ENCODE assay signal across 9 mouse cellular contexts in the genomic region with DNA sequence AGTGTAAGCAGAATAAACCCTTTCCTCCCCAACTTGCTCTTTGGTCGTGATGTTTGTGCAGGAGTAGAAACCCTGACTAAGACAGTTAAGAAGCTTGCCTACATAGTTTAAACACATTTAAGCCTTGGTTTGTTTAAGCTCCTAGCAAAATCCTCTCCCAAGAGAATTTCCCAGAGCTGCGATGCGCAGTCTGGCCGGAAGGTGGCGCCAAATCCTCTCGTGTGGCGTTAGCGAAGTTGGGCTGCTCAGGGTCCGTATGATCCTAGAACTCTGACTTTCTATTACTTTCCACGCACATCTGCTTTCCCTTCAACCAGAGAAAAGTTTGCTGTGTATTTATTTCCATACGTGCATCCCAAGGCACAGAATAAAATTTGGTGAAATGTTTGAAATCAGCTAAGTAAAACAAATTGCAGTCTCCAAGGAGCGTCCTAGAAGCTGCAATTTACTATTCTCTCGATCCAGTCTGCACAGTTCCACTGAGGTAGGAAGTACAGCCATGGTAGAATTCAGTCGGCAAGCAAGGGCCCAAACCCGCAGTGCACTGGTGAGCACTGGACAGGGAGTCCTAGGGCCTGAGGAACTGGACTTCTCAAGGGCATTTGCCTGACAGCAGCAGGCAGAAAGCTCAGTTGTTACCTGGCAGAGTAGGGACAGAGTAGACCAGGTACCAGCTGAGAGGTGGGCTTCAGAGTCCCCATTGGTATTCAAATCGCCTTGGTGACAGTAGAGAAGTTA. TPM values are rescaled to one million over a fixed set of nuclear protein-coding genes. Genes with fewer than 3 reads are reported as not detected.
DNase-seq lines count a peak whose midpoint lies in the region; ATAC-seq and TF ChIP-seq lines count a peak whose summit lies in the region.
"Had no signal": no experiment of that assay in that cellular context is flagged by ENCODE, and none has a peak within 500 bp of the region (broad histone marks: within the 10 kb centered on the region; RNA-seq: fewer than 3 reads in every experiment).

No protein-coding gene starts in this region.

- no peaks in the 10 kb centered on the region for H3K4me1 ChIP-seq in intestine, postnatal 0 days (replicated peaks; ENCODE audit: control insufficient read depth, insufficient read depth, low read length)
- H3K4me1 ChIP-seq in intestine, embryonic 15.5 days (replicated peaks): no peaks in the 10 kb centered on the region
- peaks cover 4% of the 10 kb centered on the region; the same call in 1 of the 2 replicates for H3K4me1 ChIP-seq in heart, embryonic 13.5 days

- ATAC-seq in intestine, postnatal 0 days: no peak
- no peak for ATAC-seq in intestine, embryonic 15.5 days
- no peak for ATAC-seq in heart, embryonic 13.5 days (ENCODE audit: extremely low read depth, insufficient number of reproducible peaks, low FRiP score, low TSS enrichment)

- peak; percentile 48 for DNase-seq in adrenal gland, adult 2 months
- peak; percentile 80 for DNase-seq in embryo, embryonic 11 days
- DNase-seq in left cerebral cortex, adult 11 months (ENCODE audit: low spot score): peak; percentile 18
- DNase-seq in mesoderm, embryonic 11.5 days (ENCODE audit: low read depth, low spot score): peak; percentile 80
- DNase-seq in testis, postnatal 10 days (ENCODE audit: low spot score): peak; percentile 86

- H3K9ac ChIP-seq in intestine, postnatal 0 days (ENCODE audit: low read depth, low read length): no peak overlapping the region
- no peak overlapping the region for H3K9ac ChIP-seq in intestine, embryonic 15.5 days
- no peak overlapping the region for H3K9ac ChIP-seq in heart, embryonic 13.5 days
- H3K9ac ChIP-seq: embryonic facial prominence, embryonic 15.5 days had no signal

- WGBS in intestine, postnatal 0 days: 11% methylated on average over 16 of the region's 16 CpGs
- 9% methylated on average over 16 of the region's 16 CpGs for WGBS in intestine, embryonic 15.5 days
- WGBS in heart, embryonic 13.5 days: 12% methylated on average over 16 of the region's 16 CpGs

- no peaks in the 10 kb centered on the region; the same call in 1 of the 2 replicates for H3K27me3 ChIP-seq in intestine, postnatal 0 days (replicated peaks; ENCODE audit: control insufficient read depth, insufficient read depth, low read length)
- peaks cover 3% of the 10 kb centered on the region; the same call in 1 of the 2 replicates for H3K27me3 ChIP-seq in intestine, embryonic 15.5 days (replicated peaks)
- H3K27me3 ChIP-seq in heart, embryonic 13.5 days (replicated peaks): peaks cover 23% of the 10 kb centered on the region

- H3K9me3 ChIP-seq in intestine, postnatal 0 days (ENCODE audit: control insufficient read depth): no peaks in the 10 kb centered on the region
- no peaks in the 10 kb centered on the region for H3K9me3 ChIP-seq in intestine, embryonic 15.5 days
- no peaks in the 10 kb centered on the region for H3K9me3 ChIP-seq in heart, embryonic 13.5 days
- H3K9me3 ChIP-seq: embryonic facial prominence, embryonic 15.5 days had no signal

- H3K27ac ChIP-seq in intestine, postnatal 0 days (ENCODE audit: low read depth, low read length): no peak overlapping the region
- H3K27ac ChIP-seq in intestine, embryonic 15.5 days: no peak overlapping the region
- no peak overlapping the region for H3K27ac ChIP-seq in heart, embryonic 13.5 days (replicated peaks)
- H3K27ac ChIP-seq: embryonic facial prominence, embryonic 15.5 days had no signal

- TF ChIP-seq CTCF in intestine, postnatal 0 days (IDR thresholded peaks at IDR 0.05; ENCODE audit: low read depth): peak; percentile 89

- no peak overlapping the region for H3K4me2 ChIP-seq in intestine, postnatal 0 days (replicated peaks; ENCODE audit: low read depth)
- no peak overlapping the region for H3K4me2 ChIP-seq in intestine, embryonic 15.5 days (replicated peaks)
- peak overlapping the region; percentile 22; the same call in 1 of the 2 replicates for H3K4me2 ChIP-seq in heart, embryonic 13.5 days
- H3K4me2 ChIP-seq: embryonic facial prominence, embryonic 15.5 days had no signal

- H3K36me3 ChIP-seq in intestine, postnatal 0 days (ENCODE audit: control insufficient read depth, insufficient read depth): no peaks in the 10 kb centered on the region
- no peaks in the 10 kb centered on the region for H3K36me3 ChIP-seq in intestine, embryonic 15.5 days
- no peaks in the 10 kb centered on the region for H3K36me3 ChIP-seq in heart, embryonic 13.5 days
- H3K36me3 ChIP-seq: embryonic facial prominence, embryonic 15.5 days had no signal

- H3K4me3 ChIP-seq in intestine, postnatal 0 days (ENCODE audit: low read depth, low read length): no peak overlapping the region
- no peak overlapping the region for H3K4me3 ChIP-seq in intestine, embryonic 15.5 days (replicated peaks)
- no peak overlapping the region for H3K4me3 ChIP-seq in heart, embryonic 13.5 days
- H3K4me3 ChIP-seq: embryonic facial prominence, embryonic 15.5 days had no signal

RNA-seq across cellular contexts. Expression of a gene that starts 26.5 kb away (rescaled TPM):
- not detected in 2 replicates for polyA plus RNA-seq in intestine, postnatal 0 days (2015; fragmentation: Nextera tagmentation; extraction: Ambion mirVana)
- polyA plus RNA-seq in intestine, embryonic 15.5 days (2015; fragmentation: Nextera tagmentation; extraction: Ambion mirVana): not detected in 2 replicates
- total RNA-seq in adrenal gland, adult 2 months (2021): not detected
- 0.04 TPM in 1 of 2 replicates, not detected in the other for polyA plus RNA-seq in adrenal gland, adult 2 months (2012; rRNA removed)
- polyA plus RNA-seq in heart, embryonic 13.5 days (2015; fragmentation: Nextera tagmentation; extraction: Ambion mirVana): not detected in 2 replicates
- polyA plus RNA-seq: embryonic facial prominence, embryonic 15.5 days had no signal

Comparison
In these comparisons a context has a peak if more than half of its experiments do, and no peak if none do; other contexts are left out.
1. DNase-seq: peak in every context shown above with its lines; median percentile 86 in testis, postnatal 10 days; 80 in embryo, embryonic 11 days; 80 in mesoderm, embryonic 11.5 days; 48 in adrenal gland, adult 2 months; 18 in left cerebral cortex, adult 11 months.